Mouse (Mus musculus) megakaryocyte, embryonic 14.5 days (primary cell): ENCODE measurements around the gene Atp5d.

Experiments
- FLI1 ChIP-seq: IDR thresholded peaks from 2 replicates; pipeline ENCODE4 v1.6.1; 2012; ENCODE audit warnings: low read length, inconsistent platforms, mixed read lengths
- GATA1 ChIP-seq: IDR thresholded peaks from 3 replicates; pipeline ENCODE4 v1.6.1; 2012; ENCODE audit warnings: mixed read lengths, low read length, inconsistent platforms, borderline replicate concordance

- no peak for TF ChIP-seq GATA1
- no peak for TF ChIP-seq FLI1
Observed at GRCm38 (mm10) chr10:80156752-80157053, 18.3 kb downstream of the Atp5d start.
